Mouse (Mus musculus) right cerebral cortex, postnatal 10 days (tissue): ENCODE results near the gene Tex19.1.
"Not testable (repeated sequence)": the region's sequence is repeated elsewhere in the genome, so short reads cannot be mapped to it uniquely, and the experiment has no call there.

Experiments used
- DNase-seq, 2 experiments: peaks; one replicate each; pipeline ENCODE4 v3.0.0; 2021; ENCODE audit warnings: low spot score in 2 of 2

Gene Tex19.1

GRCm38 (mm10) chr11:121145865-121146264, at the start of gene Tex19.1:
TSS of gene Tex19.1 (plus strand) at chr11:121146143.
- DNase-seq = no peak

GRCm38 (mm10) chr11:121099762-121100161, 46.2 kb upstream of the Tex19.1 start:
- no peak for DNase-seq

- no peak for DNase-seq
Observed at GRCm38 (mm10) chr11:121100692-121101091, 45.3 kb upstream of the Tex19.1 start.

- no peak for DNase-seq
Observed at GRCm38 (mm10) chr11:121101124-121101805, 44.7 kb upstream of the Tex19.1 start.

GRCm38 (mm10) chr11:121107242-121107641, 38.7 kb upstream of the Tex19.1 start:
- DNase-seq = not testable (repeated sequence)

- no peak for DNase-seq
Observed at GRCm38 (mm10) chr11:121108061-121108460, 37.9 kb upstream of the Tex19.1 start.

- DNase-seq = peak; percentile 70
Observed at GRCm38 (mm10) chr11:121109986-121110385, 36.0 kb upstream of the Tex19.1 start.

- no peak for DNase-seq
Observed at GRCm38 (mm10) chr11:121111051-121111450, 34.9 kb upstream of the Tex19.1 start.

GRCm38 (mm10) chr11:121111601-121112000, 34.3 kb upstream of the Tex19.1 start:
- no peak for DNase-seq

- peak in 1 of 2 experiments; percentile 45 for DNase-seq
Observed at GRCm38 (mm10) chr11:121112091-121112775, 33.7 kb upstream of the Tex19.1 start.

GRCm38 (mm10) chr11:121118106-121118505, 27.8 kb upstream of the Tex19.1 start:
- no peak for DNase-seq

- no peak for DNase-seq
Observed at GRCm38 (mm10) chr11:121118577-121118976, 27.4 kb upstream of the Tex19.1 start, which contains the start of gene Tex19.2. TSS of gene Tex19.2 (minus strand) at chr11:121118677.

- DNase-seq = no peak
Observed at GRCm38 (mm10) chr11:121121151-121121550, 24.8 kb upstream of the Tex19.1 start.

- DNase-seq = no peak
Observed at GRCm38 (mm10) chr11:121122024-121122670, 23.8 kb upstream of the Tex19.1 start.

- no peak for DNase-seq
Observed at GRCm38 (mm10) chr11:121123438-121123837, 22.5 kb upstream of the Tex19.1 start.

- DNase-seq = no peak
Observed at GRCm38 (mm10) chr11:121125522-121126172, 20.3 kb upstream of the Tex19.1 start.

GRCm38 (mm10) chr11:121126395-121126794, 19.5 kb upstream of the Tex19.1 start:
- DNase-seq = no peak

GRCm38 (mm10) chr11:121127441-121127840, 18.5 kb upstream of the Tex19.1 start:
- no peak for DNase-seq

- no peak for DNase-seq
Observed at GRCm38 (mm10) chr11:121129616-121130015, 16.3 kb upstream of the Tex19.1 start.

- no peak for DNase-seq
Observed at GRCm38 (mm10) chr11:121134600-121134999, 11.3 kb upstream of the Tex19.1 start.

GRCm38 (mm10) chr11:121137682-121138081, 8.3 kb upstream of the Tex19.1 start:
- DNase-seq = no peak

GRCm38 (mm10) chr11:121138732-121139131, 7.2 kb upstream of the Tex19.1 start:
- DNase-seq = no peak
